Mouse (Mus musculus) thymus, postnatal 10 days (tissue): ENCODE results near the gene Fgfr2.

Experiments used
- DNase-seq, 2 experiments: peaks; one replicate each; pipeline ENCODE4 v3.0.0; 2021; ENCODE audit warnings: low spot score in 2 of 2

Gene Fgfr2

DNA sequence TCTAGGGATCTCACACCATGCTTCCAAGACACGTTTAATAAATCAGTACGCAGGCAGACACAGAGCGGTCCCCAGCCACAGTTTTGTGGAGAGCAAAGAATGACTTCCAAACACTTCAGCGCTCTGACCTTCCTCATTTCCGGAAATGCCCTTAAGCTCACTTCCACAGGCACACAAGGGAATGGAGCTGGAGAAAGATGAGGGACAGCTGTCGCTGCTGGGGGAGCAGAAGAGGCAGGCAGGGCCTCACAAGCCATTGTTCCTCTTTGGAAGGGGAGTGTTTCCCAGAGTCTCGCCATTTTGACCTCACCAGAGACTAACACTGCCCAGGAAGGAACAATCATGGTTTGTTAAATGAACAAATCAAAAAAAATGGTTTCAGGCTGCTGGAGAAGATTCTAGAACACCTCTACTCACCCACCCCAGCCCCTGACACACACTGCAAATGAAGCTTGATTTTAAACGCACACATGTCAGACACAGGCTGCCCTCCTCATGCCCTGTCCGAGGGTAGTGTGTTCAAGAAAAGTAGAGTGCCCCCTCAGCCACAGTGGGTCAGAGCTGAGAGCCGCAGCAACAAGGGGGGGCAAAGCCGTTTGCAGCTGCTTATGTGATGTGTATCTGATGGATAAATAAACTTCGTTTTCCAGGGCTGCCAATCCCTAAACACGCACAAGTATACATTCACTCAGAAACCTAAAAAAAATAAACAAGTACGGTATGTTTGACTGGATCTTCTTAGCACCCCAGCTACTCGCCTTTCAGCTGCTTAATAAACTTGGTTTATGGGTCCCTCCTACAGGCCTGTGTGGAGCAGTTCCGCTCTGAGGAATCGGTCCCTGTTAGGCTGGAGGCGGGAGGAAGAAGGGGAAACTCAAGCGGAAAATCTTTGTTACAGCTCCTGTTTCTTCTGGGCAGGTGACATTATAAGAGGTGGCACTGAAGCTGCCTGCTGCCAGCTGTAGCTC is 2844.1 kb downstream of the Fgfr2 start:
- no peak for DNase-seq

GRCm38 (mm10) chr7:130278000-130278737 is 2845.0 kb downstream of the Fgfr2 start:
- no peak for DNase-seq

- peak; percentile 25 to 66 for DNase-seq
These were observed 2849.9 kb downstream of the Fgfr2 start for GRCm38 (mm10) chr7:130273265-130273664.

- no peak for DNase-seq
These were observed 2852.3 kb downstream of the Fgfr2 start for GRCm38 (mm10) chr7:130270807-130271206.

DNA sequence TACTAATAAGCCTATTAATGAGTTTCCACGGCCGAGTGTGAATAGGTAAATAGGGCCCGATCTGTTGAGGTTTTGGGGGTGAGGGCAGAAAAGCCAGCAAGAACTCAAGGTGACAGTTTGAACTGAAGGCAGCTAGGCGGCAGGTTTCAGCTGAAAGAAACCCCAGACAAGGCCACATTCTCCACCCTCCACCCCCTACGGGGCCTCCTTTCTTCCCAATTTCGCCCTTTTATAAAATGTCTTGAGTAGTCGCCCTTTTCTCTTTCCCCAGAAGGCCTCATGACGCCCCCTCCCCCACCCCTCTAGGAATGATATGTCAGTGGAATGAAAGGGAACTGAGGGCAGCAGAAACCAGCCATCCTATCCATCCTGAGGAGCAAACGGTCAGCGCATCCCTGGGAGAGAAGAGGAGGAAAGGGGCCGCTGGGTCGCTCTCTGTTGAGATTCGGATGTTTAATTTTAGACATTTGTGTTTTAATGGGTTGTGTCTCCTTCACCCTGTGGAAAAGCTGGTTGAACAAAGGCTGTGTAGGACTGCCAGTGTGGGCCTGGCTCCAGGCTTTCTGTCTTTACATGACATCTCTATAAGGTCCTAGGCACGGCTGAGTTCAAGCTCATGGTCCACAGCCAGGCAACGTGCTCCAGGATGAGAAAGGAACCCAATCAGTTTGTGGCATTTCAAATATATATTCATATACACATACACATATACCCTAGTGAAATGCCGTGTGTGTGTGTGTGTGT is 2853.9 kb downstream of the Fgfr2 start:
- DNase-seq: no peak

GRCm38 (mm10) chr7:130267099-130267498 is 2856.1 kb downstream of the Fgfr2 start:
- DNase-seq: no peak

DNA sequence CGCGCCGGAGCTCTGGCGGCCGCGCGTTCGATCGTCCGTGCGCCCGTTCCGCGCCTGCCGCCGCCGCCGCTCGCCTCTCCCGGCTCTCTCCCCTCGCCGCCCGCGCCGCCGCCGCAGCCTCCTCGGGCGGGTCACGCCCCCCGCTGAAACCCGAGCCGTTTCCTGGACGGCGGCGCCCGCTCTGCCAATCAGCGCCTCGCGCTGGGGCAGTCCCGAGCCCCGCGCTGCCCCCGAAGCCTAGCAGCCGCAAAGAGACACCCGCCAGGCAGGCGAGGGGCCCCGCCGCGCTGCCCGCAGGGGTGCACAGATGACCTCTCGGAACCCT is 2857.0 kb downstream of the Fgfr2 start:
- peak in 1 of 2 experiments; percentile 20 for DNase-seq

- DNase-seq: no peak
These were observed 2857.6 kb downstream of the Fgfr2 start for GRCm38 (mm10) chr7:130265319-130266165.

- no peak for DNase-seq
These were observed 2858.4 kb downstream of the Fgfr2 start for GRCm38 (mm10) chr7:130264616-130265318.

DNA sequence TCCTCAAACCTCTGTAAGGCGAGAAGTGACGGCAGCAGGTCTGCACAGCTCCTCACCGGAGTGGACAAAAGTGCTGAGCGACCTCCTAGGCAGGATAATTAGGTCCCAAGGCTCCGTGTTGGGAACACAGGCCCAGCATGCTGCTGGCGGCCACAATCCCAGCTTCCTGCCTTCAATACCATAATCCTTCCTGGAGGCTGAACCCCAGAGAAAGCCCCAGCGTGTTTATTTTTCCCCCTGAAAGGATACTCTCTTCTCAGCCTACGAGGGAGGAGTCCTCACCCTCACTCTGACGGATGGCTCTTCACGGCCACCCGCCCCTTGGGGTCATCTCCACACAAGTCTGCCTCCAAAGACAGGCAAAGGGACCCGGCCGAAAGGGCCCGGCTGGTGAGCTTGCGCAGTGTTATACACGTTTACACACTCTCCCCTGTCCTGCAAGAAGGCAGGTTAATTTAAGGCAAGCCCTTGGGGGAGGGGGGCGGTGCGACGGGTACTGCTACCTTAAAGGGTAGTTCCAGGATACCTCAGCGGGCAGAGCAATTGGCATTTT is 2859.3 kb downstream of the Fgfr2 start:
- DNase-seq: no peak

- no peak for DNase-seq
These were observed 2859.9 kb downstream of the Fgfr2 start for GRCm38 (mm10) chr7:130263233-130263594.

GRCm38 (mm10) chr7:130262528-130263232 is 2860.5 kb downstream of the Fgfr2 start:
- no peak for DNase-seq

GRCm38 (mm10) chr7:130261684-130262527 is 2861.2 kb downstream of the Fgfr2 start:
- no peak for DNase-seq

- DNase-seq: no peak
These were observed 2862.1 kb downstream of the Fgfr2 start for GRCm38 (mm10) chr7:130260905-130261683.

- DNase-seq: no peak
These were observed 2863.1 kb downstream of the Fgfr2 start for GRCm38 (mm10) chr7:130260060-130260459.

DNA sequence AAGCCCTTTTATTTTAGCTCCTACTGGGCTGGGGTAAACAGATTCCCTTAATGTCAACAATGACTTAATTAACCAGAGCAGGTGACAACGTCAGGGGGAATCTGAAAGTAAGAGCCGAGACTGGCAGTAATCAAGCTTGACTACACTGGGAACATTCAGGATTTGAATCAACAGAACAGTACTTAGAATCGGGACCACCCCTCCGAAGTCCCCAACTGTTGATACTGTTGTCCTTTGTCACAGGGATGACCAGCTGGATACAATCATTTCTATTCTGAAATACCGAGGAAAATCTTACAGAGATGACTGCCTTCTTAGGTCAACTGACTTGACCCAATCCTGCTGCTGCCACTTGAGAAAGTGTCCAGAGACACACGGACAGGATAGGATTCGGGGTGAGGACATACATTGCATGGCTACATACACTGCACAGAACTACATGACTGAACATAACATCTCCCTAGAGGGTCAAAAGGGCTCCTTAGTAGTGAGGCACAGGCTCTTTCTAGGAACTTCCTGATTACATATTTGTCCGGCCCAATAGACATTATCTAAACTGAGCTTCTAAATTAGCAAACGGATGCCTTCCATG is 2864.3 kb downstream of the Fgfr2 start:
- no peak for DNase-seq

- DNase-seq: no peak
These were observed 2865.0 kb downstream of the Fgfr2 start for GRCm38 (mm10) chr7:130257991-130258703.
